Mouse (Mus musculus) cerebellum, adult 2 months (tissue): ENCODE measurements around the gene Bcl2l13.

Experiments used
- CTCF ChIP-seq: fragments of 200-500 bp; IDR thresholded peaks from 2 replicates; pipeline ENCODE4 v1.5.1; 2011; ENCODE audit warnings: low read depth, mild to moderate bottlenecking, control low read depth, low read length, moderate library complexity, borderline replicate concordance; ENCODE audit not compliant: insufficient read depth
- POLR2A ChIP-seq: fragments of 200-500 bp; IDR thresholded peaks from 2 replicates; pipeline ENCODE4 v1.6.1; 2011; ENCODE audit warnings: low read length, control low read depth, borderline replicate concordance; ENCODE audit not compliant: insufficient read depth

GRCm38 (mm10) chr6:120939783-120940182, 103.8 kb downstream of the Bcl2l13 start:
- no peak for TF ChIP-seq POLR2A
- no peak for TF ChIP-seq CTCF
